Mouse (Mus musculus) MN1 (cell line): ENCODE measurements around the gene Ammecr1.

Source experiments
- DNase-seq: peaks from one replicate; pipeline ENCODE4 v3.0.0-alpha.2; 2016; ENCODE audit warnings: low spot score

The Ammecr1 gene

DNA sequence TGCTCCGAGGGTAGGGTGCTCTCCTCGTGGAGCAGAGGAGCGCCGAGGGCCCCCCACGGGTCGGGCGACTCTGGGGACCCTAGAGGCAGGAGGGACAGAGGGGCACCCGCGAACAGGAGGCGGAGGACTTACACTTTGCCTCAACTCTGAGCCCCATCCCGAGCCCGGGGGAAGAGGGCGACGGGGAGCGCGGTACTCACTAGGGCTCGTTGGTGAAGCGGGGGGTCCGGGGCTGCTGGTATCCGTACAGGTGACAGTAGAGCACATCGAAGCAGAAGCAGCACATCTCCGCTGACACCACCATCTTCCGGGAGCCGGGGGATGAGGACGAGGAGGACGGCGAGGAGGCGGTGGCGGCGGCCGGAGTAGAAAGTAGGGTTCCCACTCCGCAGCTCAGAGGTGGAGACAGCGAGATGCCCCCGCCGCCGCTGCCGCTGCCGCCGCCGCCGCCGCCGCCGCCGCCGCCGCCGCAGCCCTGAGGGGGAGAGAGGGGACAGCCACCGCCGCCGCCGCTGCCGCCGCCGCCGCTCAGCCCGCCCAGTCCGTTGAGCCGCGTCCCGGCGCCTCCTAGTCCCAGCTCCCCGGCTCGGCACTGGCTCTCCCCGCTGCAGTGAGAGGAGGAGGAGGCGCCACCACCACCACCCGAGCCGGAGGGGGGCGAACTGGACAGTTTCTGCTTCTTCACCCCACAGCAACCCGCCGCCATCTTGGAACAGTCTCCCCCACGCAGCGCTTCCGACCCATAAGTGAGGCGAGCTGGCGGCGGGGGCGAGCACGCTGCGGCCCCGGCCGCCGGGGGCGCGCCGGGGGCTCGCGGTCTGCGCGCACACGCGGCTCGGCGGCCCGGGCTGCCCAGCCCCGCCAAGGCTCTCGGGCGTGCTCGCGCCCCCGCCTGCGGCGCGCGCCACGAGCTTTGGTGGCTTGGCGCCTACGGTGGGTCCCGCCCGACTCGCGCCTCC lies at the start of gene Ammecr1:
TSS of gene Ammecr1 (minus strand) at position 721 of the 959 bp plus-strand sequence.
- DNase-seq, result peak; percentile 76

DNA sequence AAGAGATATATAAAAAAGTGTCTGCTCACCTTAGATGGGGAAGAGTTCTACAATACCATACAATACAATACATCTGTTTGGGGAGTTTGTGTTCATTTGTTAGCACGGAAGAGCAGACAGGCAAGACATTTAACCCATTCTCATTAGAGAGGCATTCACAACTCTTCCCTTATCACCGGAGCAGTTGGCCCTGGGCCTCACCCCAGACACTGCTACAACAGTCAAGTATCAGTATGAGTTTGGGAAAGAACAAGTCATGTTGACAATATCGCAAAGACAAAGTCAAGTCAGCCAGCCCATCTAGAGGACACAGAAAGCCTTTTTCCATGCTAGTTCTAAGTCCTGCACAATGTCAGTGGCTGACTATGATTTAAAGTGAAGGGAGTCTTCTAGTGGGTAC lies 47.6 kb upstream of the Ammecr1 start:
- DNase-seq, result no peak

DNA sequence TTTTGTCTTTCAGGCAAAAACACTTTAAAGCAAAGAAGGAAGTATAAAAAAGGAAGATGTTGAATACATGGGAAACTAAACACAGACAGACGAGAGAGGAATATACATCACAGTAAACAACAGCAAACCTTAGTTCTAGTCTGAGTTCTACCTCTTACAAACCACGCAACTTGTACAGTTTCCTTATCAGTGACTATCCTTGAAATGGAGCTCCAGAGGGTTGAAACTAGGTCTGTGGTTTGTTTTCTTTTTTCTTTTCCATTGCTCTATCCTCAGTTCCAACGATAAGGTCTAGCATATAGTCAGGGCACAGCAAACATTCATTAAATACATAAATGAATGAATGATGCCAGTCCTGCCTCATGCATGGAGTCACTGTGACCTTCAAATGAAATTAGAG lies 45.8 kb upstream of the Ammecr1 start:
- no peak for DNase-seq

DNA sequence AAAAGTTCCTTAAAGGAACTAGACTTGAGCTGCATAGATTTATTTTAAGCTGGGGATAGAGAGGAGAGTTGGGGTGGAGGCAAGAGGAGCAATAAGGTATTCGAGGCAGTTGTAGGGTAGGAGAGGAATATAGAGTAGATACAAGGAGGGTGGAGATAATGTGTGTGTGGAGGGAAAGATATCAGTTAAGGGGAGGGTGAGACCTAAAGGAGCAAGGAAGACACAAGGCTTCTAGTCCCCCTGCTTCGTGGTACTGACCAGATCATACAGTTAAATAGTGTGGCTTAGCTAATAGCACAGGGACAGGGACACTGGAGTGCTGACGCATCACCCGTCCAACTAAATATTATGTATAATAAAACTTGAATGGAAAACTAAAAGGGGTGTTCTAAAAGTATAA lies 45.3 kb upstream of the Ammecr1 start:
- no peak for DNase-seq

DNA sequence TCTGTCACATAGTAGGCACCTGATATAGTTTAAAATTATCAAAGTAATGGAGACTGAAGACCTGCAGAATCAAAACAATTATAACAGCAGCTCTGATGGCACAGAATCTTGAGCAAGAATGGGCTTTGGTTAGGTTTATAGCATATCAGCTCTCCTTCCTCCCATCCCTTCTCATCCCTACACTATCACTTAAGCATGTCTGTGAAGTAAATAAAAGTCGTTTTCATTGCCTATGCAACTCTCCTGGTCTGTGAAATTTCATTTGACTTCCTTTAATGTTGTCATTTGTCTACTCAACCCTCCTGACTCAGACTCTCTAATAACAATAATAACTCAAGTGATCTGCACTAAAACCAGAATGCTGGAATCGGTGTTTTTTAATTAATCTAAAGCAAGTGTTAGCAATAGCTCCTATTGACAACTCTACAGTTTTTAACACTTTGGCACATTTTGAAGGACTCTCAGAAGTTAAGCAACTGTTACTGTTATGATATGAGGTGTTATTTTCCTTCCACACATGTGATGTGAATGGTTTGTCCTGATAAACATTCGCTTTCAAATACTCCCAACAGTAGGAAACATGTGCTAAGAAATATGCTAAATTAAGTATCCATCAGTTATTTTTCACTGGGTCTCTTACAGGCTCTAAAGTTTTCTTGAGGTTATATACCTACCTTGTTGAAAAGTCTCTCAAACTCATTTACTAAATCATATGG lies 37.8 kb upstream of the Ammecr1 start:
- no peak for DNase-seq

DNA sequence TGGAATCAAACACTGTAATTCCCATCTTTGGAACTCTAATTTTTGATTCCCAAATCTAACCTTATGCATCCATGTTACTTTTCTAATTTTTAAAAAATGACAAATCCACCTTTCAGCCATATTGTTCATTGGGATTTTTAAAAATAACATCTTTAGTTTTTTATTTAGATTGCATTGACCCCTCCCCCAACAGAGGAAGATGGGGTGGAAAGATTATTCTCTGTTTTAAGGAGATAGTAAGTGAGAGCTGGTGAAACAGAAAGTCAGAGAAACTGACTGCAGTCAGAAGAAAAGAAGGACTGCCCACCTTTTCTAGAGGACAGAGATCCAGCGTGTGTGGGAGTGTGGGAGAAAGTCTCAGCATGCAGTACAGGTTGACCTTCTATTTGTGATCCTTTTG lies 30.7 kb upstream of the Ammecr1 start:
- DNase-seq, result no peak

DNA sequence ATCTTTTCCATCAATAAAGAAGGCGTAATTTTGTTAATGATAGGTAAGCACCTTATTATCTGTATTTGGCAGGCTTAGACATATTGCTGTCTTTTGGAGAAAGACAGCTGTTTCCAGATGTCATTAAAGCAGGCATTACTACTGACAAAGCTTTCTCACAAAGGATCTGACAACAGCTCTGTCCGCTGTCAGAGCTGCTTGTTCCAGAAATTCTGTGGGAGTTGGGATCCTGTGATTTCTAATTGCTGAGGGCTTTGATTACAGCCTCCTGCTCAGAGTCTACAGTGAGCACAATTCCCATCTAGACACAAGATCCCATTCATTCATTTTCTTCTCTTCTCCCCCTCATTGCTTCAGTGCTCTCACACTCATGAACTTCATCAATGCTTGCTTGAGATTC lies 28.0 kb upstream of the Ammecr1 start:
- no peak for DNase-seq

DNA sequence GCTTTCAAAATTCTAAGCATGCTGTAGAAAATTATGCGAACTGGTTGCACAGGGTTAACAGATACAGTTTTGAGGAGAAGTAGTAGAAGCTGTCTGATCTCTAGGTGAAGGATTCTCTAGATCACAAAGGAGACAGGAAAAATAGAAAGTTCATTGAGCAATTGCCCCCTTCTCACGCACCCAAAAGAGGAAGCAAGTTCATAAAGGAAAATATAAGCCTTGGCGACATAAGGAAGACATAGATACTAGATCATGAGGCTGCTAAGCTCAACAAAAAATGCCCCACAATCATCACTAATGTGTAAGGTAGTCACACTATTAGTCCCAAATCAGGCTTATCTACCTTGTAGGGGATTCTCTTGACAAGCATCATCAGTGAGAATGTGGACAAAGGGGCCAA lies 17.6 kb upstream of the Ammecr1 start:
- DNase-seq, result no peak

DNA sequence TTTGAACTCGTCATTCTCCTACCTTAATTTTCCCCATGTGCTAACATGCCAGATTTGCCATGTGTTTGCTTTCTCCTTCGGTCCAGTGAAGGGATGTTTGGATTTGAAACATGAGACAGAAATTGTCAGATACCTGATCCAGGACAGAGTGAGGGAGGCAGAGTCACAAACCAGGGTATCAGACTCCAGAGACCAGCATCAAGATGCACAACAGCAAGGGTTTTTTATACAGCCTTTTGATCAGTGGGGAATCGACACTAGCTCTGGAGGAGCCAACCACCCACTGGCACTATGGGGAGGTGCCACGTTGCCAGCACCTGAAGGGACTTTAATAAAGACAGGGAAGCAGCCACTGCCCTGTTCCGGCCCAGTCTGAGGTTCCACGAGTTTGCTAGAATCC lies 17.1 kb upstream of the Ammecr1 start:
- no peak for DNase-seq

DNA sequence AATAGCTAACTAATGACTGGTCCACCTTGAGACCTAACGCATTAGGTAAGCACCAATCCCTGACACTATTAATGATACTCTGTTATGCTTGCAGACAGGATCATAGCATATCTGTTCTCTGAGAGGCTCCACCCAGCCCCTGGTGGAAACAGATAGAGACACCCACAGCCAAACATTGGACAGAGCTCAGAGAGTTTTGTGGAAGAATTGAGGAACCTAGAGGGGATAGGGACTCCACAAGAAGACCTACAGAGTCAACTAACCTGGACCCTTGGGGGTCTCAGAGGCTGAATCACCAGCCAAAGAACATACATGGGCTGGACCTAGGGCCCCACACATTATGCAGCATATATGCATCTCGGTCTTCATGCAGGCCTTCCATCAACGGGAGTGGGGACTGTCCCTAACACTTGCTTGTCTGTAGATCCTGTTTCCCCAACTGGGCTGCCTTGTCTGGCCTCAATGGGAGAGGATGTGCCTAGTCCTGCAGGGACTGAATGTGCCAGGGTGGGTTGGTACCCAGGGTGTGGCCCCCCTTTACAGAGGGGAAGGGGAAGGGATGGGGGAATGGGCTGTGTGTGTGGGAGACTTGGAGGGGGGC lies 15.1 kb upstream of the Ammecr1 start:
- no peak for DNase-seq

DNA sequence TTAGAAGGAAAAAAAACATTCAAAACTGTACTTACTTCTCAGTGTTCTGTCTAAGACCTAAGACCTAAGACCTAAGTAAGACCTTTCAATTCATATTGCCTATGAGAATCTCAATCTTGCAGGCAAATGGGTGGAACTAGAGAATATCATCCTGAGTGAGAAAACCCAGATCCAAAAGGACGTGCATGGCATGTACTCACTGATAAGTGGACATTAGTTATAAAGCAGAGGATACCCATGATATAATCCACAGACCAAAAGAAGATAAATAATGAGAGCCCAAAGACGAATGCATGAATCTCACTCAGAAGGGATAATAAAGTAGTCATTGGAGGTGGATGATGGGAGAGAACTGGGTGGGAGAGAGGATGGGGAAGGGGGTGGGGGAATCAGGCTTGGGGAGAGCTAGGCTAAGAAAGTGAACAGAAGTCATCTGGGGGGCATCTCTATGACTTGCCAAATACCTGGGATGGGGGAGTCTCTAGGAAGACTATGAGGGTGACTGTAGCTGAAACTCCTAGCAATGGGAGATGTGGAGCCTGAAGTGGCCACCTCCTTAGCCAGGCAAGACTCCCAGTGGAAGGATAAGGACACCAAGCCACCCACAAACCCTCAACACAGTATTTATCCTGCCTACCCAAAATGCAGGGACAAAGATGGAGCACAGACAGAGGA lies 14.5 kb upstream of the Ammecr1 start:
- no peak for DNase-seq

DNA sequence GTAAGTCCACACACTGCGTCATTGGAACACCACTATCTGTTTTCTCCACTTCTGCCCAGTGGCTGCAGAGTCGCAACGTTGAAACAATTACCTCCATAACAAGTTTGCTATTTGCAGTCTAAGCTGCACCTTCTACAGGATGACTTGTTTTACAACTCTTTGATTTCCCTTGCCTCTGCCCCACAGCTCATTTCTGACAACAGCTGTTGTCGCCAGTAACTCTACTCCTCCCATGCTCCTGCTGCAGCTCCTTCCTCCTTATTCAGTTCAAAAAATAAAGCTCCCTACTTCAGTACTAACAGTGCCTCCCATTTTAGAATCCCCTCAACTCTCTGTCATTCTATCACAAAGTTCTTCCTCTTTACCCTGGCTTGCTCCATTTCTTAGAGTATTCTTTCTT lies 12.7 kb upstream of the Ammecr1 start:
- DNase-seq, result no peak

DNA sequence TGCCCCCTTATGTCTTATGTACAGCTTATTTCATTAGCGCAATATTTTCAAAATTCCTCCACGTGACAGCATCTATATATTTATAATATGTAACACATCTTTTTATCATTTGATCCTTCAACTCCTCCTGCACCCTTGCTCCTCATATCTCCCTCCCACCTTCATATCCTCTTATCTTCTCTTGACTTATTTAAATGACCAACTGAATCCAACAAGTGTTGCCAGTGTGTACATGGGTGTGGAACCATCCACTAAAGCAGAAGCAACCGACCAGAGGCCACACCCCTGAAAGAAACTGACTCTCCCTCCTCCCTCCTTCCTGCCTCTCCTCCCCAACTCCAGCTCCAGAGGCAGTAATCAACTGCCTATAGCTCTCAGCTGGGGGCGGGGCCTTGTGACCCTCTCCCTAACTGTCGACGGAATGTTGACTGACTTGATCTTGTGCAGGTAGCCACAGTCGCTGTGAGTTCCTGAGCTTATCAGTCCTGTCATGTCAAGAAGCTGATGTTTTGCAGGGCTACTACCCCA lies 6.0 kb upstream of the Ammecr1 start:
- DNase-seq, result no peak

DNA sequence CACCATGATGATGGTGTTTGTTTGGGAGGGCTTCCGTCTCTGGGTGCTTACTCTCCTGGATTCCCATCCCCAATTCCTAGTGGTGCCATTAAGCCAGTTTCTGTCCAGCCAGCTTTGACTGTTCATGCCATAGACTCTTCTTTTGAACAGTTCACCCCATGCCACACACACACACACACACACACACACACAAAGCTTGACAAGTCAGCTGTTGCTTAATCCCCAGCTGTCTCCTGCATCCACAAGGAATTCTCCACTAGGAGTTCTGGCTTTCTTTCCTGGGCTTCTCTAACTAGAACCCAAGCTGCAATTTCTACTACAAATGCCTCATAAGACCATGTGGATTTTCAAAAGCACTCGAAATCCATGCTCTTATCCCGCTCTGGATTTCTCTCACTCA lies 5.2 kb upstream of the Ammecr1 start:
- DNase-seq, result no peak

DNA sequence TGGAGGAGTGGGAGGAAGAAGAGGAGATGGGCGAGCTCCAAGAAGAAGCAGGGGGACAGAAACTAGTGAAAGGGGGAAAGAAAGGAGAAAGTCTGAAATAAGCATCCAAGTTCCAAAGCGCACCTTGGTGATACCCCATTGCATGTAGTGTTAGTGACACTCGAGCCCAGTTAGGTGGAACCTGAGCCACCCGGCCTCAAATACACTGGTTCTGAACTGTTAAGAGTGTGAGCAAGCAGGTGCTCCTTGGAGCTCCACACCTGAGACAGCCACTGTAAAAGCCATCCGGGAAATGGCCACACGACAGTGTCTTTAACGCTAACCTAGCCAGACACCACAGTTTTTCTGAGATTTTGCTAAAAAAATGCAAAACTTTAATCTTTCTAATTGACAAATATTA lies 539 bp upstream of the Ammecr1 start:
- no peak for DNase-seq

DNA sequence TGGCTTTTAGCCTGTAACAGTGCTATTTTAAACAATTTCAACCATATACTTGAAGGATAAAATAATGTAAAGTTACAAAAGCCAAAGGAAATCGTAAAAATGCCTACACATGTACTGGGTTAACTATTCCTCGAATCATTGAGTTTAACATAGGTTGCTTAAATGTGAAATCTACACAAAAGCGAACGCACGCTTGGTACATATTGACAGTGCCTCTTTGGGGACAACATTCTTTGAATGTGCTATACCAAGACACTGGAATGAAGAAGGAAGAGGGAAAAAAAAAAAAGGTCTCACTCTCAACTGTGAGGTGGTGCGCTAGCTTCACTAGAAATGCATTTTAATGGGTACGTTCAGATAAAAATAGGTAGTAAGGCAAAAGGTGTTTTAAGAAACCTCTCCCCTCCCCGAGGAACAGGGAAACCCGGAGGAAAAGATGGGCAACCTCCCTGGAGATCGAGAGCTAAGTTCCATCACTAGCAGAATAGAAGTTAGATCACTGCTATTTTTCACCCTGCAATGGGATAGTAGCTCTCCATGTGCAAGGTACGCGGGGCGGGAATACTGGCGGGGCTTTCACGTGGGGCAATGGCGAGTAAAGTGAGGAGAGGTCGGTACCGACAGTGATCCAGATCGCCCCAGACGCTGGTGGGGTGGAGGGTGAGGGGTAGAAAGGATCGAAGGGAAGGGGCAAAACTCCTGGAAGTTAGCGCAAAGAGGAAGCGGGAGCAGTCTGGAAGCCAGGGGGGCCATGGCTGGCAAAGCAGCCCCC lies 1.1 kb downstream of the Ammecr1 start:
- no peak for DNase-seq

DNA sequence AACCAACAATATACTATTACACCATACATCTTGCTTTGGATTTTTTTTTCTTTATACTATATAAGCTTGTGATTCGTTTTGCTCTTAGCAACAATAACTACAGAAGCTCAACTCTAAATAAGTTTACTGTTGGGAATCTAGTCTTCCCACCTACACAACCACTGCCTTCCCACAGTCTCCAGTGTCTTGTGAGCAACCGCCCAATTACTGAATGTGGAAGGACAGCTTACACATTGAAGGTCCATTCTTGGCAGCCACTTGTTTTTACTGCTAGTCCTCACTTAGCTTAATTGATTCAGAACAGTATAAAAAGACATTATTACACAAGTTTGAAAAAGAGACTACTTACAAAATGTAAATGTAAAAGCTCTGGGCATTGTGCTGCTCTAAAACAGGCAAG lies 6.1 kb downstream of the Ammecr1 start:
- no peak for DNase-seq

DNA sequence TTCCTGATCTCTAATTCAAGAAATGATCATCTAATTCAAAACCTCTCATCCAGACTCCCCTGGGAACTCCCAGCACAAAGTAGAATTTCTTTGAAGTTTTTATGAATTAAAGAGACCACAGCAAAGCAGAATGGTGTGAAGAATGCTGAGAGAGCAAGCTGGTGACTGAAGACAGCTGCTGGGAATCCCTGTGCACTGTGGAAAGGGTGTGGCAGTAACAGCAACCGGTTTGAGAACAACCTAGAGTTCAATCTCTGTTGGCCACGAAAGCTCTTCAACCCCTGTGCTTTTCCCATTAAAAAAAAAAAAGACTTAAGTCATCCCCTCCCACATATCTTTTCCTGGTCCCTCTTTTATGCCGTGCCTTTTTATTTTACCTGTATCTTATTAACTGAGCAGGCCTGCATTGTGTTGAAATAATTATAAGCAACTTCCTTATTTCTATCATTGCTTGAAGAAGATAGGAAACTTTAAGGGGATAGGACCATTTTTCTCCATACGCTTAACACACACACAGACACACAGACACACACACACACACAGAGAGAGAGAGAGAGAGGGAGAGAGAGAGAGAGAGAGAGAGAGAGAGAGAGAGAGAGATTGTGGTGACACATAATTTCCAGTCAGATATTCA lies 6.7 kb downstream of the Ammecr1 start:
- no peak for DNase-seq

DNA sequence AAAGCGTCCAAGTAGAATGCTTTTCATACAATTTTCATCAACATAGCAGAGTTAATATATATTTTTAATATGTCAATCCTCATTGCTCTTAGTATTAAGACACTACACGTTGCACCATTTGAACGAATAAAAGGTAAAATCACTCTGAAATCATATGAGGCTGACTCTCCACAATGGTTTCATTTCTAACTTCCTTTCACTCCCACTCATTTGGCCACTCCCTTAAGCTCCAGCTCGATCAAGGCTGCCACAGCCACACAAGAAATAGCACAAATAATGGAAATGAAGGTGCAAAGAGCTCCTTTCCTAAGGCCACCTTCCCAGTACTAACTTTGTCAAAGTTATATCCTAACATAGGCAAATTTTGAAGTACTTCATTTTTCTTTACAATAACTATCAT lies 38.1 kb downstream of the Ammecr1 start:
- no peak for DNase-seq

DNA sequence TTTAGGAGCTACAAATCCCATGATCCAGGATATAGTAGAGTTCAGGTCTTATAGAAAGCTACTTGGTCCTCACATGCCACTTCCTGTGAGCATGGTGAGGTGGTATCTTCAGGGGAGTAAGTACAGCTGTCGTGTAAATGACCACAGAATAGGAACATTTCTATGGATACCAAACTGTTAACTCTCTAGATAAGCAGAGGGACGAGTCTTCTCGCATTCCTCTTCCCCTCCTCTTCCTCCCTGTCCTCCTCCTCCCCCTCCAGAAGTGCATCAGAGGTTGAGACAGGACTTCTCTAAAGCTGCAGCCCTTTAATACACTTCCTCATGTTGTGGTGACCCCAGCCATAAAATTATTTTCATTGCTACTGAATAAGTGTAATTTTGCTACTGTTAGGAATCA lies 49.1 kb downstream of the Ammecr1 start:
- DNase-seq, result no peak

DNA sequence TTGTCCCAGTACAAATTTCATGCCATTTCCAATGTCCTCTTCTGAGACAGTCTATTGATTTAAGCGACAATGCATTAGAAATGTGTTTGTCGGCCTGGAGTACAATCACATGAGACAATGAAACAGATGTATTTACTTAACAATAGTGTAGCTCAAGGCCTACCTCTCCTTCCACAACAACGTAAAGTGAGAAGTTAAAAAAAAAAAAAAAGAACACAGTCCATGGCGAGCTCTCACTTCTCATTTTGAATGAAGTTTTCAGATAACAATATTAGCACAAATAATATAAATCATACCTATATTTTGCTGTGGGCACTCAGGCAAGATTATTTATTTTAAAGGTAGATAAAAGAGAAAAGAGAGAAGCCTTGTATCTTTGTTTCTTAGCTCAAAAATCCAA lies 49.8 kb downstream of the Ammecr1 start:
- no peak for DNase-seq
